Mouse (Mus musculus) macrophage (primary cell): ENCODE data around the gene Sun2. TPM values are rescaled to one million over a fixed set of nuclear protein-coding genes. Genes with fewer than 3 reads are reported as not detected.
A peak's percentile ranks its signal among the peaks of the same experiment; 100 is the strongest.

Experiments used
- H3K27ac ChIP-seq: fragments of 350-480 bp; formaldehyde crosslinking; 2 replicates; pipeline ENCODE4 v1.9.0; 2021
- H3K36me3 ChIP-seq: fragments of 350-480 bp; formaldehyde crosslinking; 2 replicates; pipeline ENCODE4 v1.9.0; 2021; ENCODE audit errors: inconsistent target
- H3K4me3 ChIP-seq: fragments of 350-480 bp; formaldehyde crosslinking; 2 replicates; pipeline ENCODE4 v1.9.0; 2021; ENCODE audit errors: inconsistent target
- H3K79me2 ChIP-seq: fragments of 350-480 bp; formaldehyde crosslinking; 2 replicates; pipeline ENCODE4 v1.9.0; 2021; ENCODE audit errors: inconsistent target
- WGBS: methylation state at CpG from one replicate; pipeline ENCODE4 v1.1.7; 2026; ENCODE audit warnings: inconsistent platforms; ENCODE audit not compliant: missing documents; 5-methylcytosine and 5-hydroxymethylcytosine counted together
- polyA plus RNA-seq: library from polyadenylated mRNA; stranded (reverse); fragments of 250-400 nt; gene quantifications from 3 replicates; pipeline ENCODE4 v1.2.4, GENCODE M21; 2018; ENCODE audit warnings: inconsistent platforms
- total RNA-seq, 78 experiments: library from RNA; depleted of rRNA; stranded (reverse); fragments of 250-400 nt; gene quantifications; 1 replicate in 9 of 78; 2 replicates in 24 of 78; 3 replicates in 43 of 78; 4 replicates in 2 of 78; pipeline ENCODE4 v1.2.4; 2018; ENCODE audit warnings: inconsistent platforms in 56 of 78

The Sun2 gene
- total RNA-seq (2018; cell fraction: chromatin; rRNA removed): 100 to 1,000 TPM in 13 of 26 experiments, 10 to 100 TPM in 13; 46.7 to 181 (median 101) TPM
- total RNA-seq (2018; cell fraction: cytosol; rRNA removed): 10 to 100 TPM; 31.3 to 82.7 (median 47.5) TPM
- 100 to 1,000 TPM in 13 of 26 experiments, 10 to 100 TPM in 13; 58.5 to 176 (median 98.2) TPM for total RNA-seq (2018; cell fraction: nucleus; rRNA removed)
- 29.8 to 44.7 TPM (median 30.4 TPM) in 3 replicates for polyA plus RNA-seq

DNA sequence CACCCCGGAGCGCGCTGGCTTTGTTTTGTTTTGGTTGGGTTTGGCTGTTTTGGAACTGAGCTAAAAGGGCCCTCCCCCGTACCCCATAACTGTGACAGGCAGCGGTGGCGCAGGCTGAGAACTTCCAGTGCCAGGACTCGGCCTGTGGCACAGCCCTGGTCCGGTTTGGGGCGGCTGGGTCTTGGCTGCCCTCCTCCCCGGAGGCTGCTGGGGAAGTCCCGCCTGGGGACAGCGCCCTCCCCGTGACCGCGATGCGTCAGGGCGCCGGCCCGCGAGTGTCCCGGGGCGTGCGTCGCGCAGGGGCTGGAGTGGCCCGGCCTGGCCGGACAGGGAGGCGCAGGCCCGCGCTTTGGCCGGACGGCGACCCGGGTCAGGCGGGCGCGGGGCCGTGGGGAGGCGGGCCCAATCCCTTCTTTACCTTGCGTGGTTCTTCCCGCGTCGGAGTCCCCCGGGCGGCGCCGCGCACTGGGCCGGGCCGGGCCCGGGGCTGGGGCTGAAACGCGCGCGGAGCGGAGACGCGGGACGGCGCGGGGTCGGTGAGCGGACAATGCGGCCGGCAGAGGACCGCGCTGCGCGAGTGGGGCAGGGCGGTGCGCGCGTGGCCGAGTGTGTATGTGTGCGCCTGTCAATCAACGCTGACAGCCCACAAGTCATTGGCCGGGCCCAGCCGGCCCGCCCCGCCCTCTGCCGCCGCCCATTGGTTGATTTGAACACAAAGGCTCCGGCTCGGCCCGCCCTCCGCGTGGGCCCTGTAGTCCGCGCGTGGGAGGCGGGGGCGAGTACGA, at the start of gene Sun2:
Gene Sun2 (minus strand): TSS at position 616 of the 785 bp plus-strand sequence.
- Histone ChIP-seq H3K27ac (peak within 1 kb of the TSS; percentile 82), H3K79me2 (peaks cover 32% of the 10 kb centered on the region), H3K36me3 (peaks cover 18% of the 10 kb centered on the region; the same call in 1 of the 2 replicates), H3K4me3 (peak within 1 kb of the TSS; percentile 83)
- WGBS: under 1% methylated on average over 81 of the region's 93 CpGs

- no peaks in the 10 kb centered on the region for H3K79me2 ChIP-seq
- H3K36me3 ChIP-seq: no peaks in the 10 kb centered on the region
- WGBS: under 1% methylated on average over 11 of the region's 12 CpGs
- no peak overlapping the region for H3K4me3 ChIP-seq
- no peak overlapping the region for H3K27ac ChIP-seq
These were observed 49.2 kb upstream of the Sun2 start for GRCm38 (mm10) chr15:79791502-79791901.

GRCm38 (mm10) chr15:79790905-79791304, 48.6 kb upstream of the Sun2 start:
- no peaks in the 10 kb centered on the region for H3K79me2 ChIP-seq
- no peak overlapping the region for H3K4me3 ChIP-seq
- no peak overlapping the region for H3K27ac ChIP-seq
- H3K36me3 ChIP-seq: no peaks in the 10 kb centered on the region
- WGBS: 91% methylated on average over 6 of the region's 6 CpGs

- Histone ChIP-seq H3K79me2 (no peaks in the 10 kb centered on the region), H3K36me3 (no peaks in the 10 kb centered on the region), H3K4me3 (no peak overlapping the region), H3K27ac (no peak overlapping the region)
- 85% methylated on average over 8 of the region's 8 CpGs for WGBS
These were observed 47.8 kb upstream of the Sun2 start for GRCm38 (mm10) chr15:79790111-79790510.

DNA sequence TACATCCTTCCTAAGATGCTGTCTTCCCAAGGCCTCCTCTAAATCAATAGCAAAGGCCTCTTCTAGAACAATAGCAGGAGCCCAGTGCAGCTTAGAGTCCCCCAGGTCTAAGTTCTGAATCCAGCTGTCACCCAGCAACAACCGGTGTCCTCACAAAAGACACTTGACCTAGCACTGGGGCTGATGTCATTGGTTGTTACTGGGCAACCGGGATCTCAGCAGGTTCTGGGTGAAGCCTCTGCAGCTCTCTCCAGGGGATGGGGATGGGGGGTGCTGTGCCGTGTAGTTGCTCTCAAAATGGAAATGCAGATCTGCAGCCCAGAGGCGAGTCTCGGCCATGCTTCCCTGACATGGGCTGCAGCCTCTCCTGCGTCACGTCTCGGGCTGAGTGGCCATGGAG, 45.5 kb upstream of the Sun2 start:
- no peak overlapping the region for H3K4me3 ChIP-seq
- H3K79me2 ChIP-seq: no peaks in the 10 kb centered on the region
- no peaks in the 10 kb centered on the region for H3K36me3 ChIP-seq
- WGBS: 75% methylated on average over 8 of the region's 8 CpGs
- H3K27ac ChIP-seq: no peak overlapping the region

DNA sequence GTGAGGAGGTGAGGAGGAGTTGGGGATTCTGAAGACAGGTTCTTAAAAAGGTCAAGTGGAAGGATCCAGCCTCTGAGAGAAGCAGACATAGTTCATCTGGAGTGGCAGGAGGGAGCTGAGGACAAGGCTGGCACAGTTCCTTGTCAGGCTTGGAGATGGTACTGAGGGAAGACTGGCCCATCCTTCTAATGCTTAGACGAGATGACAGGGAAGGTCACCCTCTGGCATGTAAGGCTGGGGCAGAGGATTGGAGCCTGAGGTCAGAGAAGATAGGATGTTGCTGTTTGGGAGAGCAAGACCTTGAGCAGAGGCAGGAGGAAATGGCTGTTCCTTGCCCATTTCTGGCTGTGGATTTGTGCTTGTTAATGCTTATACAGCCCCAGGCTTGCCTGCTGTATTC, 42.7 kb upstream of the Sun2 start:
- WGBS: 80% methylated on average over 1 of the region's 1 CpGs
- Histone ChIP-seq H3K79me2 (no peaks in the 10 kb centered on the region), H3K27ac (no peak overlapping the region), H3K4me3 (no peak overlapping the region), H3K36me3 (no peaks in the 10 kb centered on the region)

DNA sequence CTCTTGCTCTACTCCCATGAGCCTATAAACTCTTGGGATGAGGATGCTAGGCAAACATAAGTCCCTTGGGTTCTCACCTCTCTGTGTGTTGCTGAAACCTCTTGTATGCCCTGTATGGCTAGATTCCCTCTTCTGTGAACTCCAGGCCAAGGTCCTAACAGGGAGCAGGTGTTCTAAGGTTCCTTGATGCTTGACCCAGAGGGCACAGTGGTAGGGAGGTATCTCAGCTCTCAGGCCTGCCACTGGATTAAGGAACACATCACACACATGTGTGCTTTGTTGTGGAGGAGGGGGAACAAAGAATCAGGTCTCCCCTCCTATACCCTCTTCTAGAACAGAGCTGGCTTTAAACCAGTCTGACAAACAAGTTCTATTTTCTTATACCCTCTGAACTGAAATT, 35.4 kb upstream of the Sun2 start, which contains the start of gene Dnal4:
Gene Dnal4 (minus strand): TSS at position 101 of the 400 bp plus-strand sequence.
- no peak within 1 kb of the TSS for H3K27ac ChIP-seq
- H3K79me2 ChIP-seq: peaks cover 11% of the 10 kb centered on the region; the same call in 1 of the 2 replicates
- H3K4me3 ChIP-seq: no peak within 1 kb of the TSS
- no peaks in the 10 kb centered on the region for H3K36me3 ChIP-seq

DNA sequence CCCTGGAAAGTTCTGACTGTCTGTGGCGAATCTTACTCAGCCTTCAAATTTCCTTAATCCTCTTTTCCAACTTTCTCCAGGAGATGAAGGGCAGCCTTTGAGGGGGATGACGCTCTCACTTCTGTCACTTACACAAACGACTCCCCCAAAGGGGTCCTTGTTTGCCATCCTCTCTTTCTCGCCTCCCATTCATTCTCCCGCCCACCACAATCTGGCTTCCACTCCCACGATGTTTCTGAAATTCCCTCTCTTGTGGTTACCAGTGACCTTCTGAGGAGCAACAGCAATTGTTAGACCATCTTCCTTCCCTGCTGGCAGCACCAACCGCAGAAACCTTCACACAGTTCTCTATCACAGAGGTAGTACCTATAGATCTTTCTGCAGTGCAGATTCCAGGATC, 33.3 kb upstream of the Sun2 start:
- peaks cover 25% of the 10 kb centered on the region; the same call in 1 of the 2 replicates for H3K79me2 ChIP-seq
- 80% methylated on average over 7 of the region's 7 CpGs for WGBS
- H3K36me3 ChIP-seq: no peaks in the 10 kb centered on the region
- no peak overlapping the region for H3K27ac ChIP-seq
- H3K4me3 ChIP-seq: no peak overlapping the region

DNA sequence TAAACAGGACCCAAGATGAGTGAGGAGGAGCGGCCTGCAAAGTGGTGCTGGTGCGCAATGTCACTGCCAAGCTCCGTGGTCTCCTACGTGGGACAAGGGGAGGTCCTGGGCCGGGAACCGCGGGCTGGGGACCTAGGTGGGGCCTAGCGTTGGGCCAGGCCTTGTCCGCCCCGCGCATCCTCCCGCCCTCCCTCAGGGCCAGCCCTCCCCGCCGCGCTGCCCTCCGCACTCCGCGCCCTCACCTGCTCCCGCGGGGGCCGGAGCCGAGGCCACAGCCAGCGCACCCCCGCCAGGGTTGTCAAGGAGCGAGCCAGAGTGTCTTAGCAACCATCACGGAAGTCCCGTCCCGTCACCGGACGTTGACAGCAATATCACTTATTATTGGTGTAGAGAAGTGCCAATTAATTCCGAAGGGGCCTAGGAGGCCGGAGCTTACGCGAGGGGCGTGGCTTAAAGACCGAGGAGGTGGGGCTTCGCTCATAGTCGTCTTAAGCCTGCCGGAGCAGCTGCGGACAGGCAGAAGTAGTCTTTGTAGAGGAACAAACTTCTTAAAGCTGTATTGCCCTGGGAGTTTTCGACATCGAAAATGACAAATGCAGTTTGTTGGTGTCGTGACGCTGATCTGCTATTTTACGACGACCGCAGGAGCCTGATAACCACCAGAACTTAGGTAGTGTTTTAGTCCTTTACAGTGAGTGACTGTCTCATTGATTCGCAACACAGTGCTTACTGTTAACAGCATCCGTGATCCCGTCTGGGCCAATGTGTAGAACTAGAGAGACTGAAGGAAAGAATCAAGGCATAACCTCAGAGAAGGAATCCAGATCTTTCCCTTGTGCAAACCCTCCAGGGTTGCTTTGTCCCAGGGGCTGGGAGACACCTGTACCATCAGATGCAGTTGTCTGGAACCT, 32.0 kb upstream of the Sun2 start:
- Histone ChIP-seq H3K79me2 (peaks cover 25% of the 10 kb centered on the region; the same call in 1 of the 2 replicates), H3K4me3 (peak overlapping the region; percentile 85), H3K27ac (peak overlapping the region; percentile 16), H3K36me3 (no peaks in the 10 kb centered on the region)
- WGBS: 1% methylated on average over 50 of the region's 50 CpGs

- Histone ChIP-seq H3K4me3 (no peak overlapping the region), H3K79me2 (peaks cover 31% of the 10 kb centered on the region; the same call in 1 of the 2 replicates), H3K27ac (no peak overlapping the region), H3K36me3 (no peaks in the 10 kb centered on the region)
- WGBS: 83% methylated on average over 21 of the region's 21 CpGs
These were observed 28.4 kb upstream of the Sun2 start for GRCm38 (mm10) chr15:79770629-79771240.

DNA sequence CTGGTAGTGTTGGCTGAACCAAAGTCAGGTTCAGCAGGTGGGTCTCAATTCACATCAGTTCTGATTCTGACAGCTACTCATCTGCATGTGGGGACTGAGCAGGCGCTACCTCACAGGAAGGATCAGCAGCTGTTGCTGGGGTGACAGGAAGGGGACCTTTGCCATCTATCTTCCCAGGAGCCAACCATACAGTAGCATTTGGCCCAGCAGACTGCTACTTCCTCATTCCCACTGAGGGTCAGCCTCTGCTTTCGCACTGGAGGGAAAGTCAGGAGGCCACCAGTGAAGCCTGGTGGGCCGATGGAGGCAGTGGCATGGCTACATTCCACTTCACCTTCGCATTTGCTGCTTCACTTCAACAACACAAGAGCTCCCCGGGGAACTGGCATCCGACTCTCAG, 26.0 kb upstream of the Sun2 start:
- no peaks in the 10 kb centered on the region for H3K36me3 ChIP-seq
- H3K79me2 ChIP-seq: peaks cover 25% of the 10 kb centered on the region; the same call in 1 of the 2 replicates
- H3K27ac ChIP-seq: peak overlapping the region; percentile 38; the same call in 1 of the 2 replicates
- WGBS: 6% methylated on average over 6 of the region's 6 CpGs
- H3K4me3 ChIP-seq: peak overlapping the region; percentile 3; the same call in 1 of the 2 replicates

GRCm38 (mm10) chr15:79767327-79767961, 25.1 kb upstream of the Sun2 start:
- Histone ChIP-seq H3K79me2 (peaks cover 20% of the 10 kb centered on the region; the same call in 1 of the 2 replicates), H3K36me3 (peaks cover 6% of the 10 kb centered on the region; the same call in 1 of the 2 replicates), H3K27ac (no peak overlapping the region), H3K4me3 (no peak overlapping the region)
- 80% methylated on average over 16 of the region's 16 CpGs for WGBS

- Histone ChIP-seq H3K36me3 (peaks cover 6% of the 10 kb centered on the region; the same call in 1 of the 2 replicates), H3K27ac (no peak overlapping the region), H3K4me3 (no peak overlapping the region), H3K79me2 (peaks cover 16% of the 10 kb centered on the region; the same call in 1 of the 2 replicates)
- 93% methylated on average over 10 of the region's 10 CpGs for WGBS
These were observed 24.3 kb upstream of the Sun2 start for GRCm38 (mm10) chr15:79766586-79767071.
